Mouse (Mus musculus) induced T-regulatory cell, adult 2 months (primary cell): Measurements from ENCODE around the gene Prkce.

Source experiments
- DNase-seq: peaks from one replicate; pipeline ENCODE4 v3.0.0-alpha.2; 2012; ENCODE audit warnings: low read depth

Prkce gene

GRCm38 (mm10) chr17:86370106-86370742, 202.6 kb downstream of the Prkce start:
- no peak for DNase-seq

- no peak for DNase-seq
Observed at GRCm38 (mm10) chr17:86371101-86371561, 203.5 kb downstream of the Prkce start.

GRCm38 (mm10) chr17:86376389-86376788, 208.8 kb downstream of the Prkce start:
- no peak for DNase-seq

DNA sequence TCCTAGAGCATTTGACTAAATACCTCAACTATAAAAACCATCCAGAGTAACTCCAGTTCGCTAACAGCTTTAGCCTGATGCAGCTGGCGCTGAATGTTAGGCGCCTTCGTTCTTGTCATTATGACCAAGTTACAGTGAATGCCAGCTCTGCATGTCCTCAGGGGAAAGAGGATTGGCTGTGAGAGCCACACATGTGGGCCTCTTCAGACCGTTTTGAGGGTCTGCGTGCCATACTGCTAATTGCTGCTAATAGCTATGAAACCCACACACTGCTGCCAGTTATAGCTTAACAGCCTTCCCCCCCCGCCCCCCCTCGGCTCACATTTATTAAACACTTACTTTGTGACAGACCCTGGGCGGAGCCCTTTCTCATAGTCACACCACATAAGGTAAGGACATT, 210.3 kb downstream of the Prkce start:
- DNase-seq, result no peak

- no peak for DNase-seq
Observed at GRCm38 (mm10) chr17:86378611-86379010, 211.0 kb downstream of the Prkce start.

- no peak for DNase-seq
Observed at GRCm38 (mm10) chr17:86379405-86380137, 212.0 kb downstream of the Prkce start.

GRCm38 (mm10) chr17:86381464-86381863, 213.9 kb downstream of the Prkce start:
- DNase-seq, result no peak

DNA sequence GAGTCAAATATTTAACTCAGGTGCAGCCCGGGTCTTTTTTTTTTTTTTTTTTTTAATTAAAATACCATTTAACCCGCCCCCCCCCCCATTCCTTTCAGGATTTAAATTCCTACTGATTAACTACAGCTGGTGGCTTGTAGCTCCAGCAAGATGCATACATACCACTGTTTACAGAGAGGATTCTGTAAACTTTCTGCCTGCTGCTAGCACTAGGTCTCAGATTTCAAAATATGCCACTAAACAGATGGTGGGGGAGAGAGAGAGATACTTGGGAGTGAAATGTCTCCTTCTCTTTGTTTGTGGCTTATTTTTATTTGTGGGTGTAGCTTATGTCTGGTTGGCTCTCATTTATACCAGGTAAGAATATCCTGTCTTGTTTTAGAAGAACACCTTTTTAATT, 215.3 kb downstream of the Prkce start:
- no peak for DNase-seq

DNA sequence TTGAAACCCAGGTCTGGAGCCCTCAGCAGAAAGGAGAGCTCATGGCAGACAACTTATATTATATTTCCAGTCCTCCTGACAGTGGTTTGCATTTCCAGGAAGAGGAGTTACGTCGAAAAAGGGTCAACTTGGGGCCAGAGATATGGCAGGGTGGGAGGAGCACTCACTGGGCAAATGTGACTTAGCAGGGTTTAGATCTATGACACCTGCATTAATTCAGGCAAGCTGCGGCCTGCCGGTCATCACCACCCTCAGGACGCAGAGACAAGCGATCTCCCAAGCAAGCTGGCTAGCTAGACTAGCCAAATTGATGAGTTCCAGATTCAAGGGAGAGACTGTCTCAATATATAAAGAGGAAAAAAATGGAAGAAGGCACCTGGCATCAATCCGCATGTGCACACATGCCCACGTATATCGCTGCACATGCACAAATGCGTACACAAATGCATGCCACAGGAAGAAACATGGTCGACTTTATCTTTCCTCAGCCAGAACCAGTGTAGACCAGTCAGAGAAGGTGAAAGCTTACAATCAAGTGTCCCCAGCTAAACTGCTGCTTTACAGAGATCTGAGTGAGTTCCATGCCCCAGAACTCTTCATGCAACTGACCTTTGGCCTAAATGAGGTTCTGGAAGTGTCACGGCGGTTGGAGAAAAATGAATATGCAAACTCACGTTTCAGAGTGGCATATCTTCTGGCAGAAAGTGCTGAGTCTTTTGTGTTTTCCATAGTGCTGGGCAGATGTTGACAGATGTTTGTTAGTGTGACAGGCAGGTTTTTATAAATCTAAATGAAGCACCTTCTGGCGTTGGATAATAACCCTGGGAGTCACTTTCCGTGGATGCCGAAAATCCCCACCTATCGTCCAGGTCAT, 216.4 kb downstream of the Prkce start:
- DNase-seq, result no peak

DNA sequence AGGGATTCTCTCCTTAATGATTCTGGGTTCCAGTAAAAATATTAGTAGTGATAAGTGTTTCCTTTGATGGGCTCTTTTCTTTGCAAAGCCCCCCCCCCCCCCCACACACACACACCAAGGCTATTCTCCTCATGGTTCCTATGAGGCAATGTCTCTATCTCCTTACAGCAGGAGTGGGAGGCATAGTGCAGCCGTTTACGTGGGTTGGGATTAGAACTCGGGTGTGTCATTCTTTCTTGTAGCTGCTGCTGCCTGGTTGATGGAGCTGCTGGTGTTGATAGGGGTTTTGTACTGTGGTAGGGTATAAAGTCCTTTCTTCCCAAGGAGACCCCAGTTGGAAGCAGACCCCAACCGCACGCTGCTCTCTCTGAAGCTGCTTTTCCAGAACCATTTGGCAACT, 224.9 kb downstream of the Prkce start:
- no peak for DNase-seq

- no peak for DNase-seq
Observed at GRCm38 (mm10) chr17:86393191-86393590, 225.6 kb downstream of the Prkce start.

DNA sequence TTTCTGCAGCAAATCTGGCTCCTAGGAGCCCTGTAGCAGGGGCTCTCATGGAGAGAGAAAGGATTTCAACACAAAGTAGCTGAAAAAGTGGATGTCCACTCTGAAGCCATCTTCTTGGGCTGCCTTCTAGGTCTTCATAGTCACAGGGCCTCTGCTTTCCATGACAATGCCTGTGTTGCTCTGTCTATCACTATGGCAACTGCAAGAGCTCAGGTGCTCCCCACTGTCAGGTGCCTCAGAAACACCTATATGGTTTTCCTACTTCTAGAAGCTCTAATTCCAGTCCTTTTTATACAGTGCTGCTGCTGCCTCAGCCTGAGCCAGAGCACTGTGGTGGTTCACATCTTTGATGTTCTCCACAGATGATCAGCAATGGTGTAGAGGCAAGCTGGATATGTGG, 229.5 kb downstream of the Prkce start:
- no peak for DNase-seq

GRCm38 (mm10) chr17:86397647-86398046, 230.1 kb downstream of the Prkce start:
- no peak for DNase-seq

GRCm38 (mm10) chr17:86398226-86398625, 230.6 kb downstream of the Prkce start:
- DNase-seq, result no peak

DNA sequence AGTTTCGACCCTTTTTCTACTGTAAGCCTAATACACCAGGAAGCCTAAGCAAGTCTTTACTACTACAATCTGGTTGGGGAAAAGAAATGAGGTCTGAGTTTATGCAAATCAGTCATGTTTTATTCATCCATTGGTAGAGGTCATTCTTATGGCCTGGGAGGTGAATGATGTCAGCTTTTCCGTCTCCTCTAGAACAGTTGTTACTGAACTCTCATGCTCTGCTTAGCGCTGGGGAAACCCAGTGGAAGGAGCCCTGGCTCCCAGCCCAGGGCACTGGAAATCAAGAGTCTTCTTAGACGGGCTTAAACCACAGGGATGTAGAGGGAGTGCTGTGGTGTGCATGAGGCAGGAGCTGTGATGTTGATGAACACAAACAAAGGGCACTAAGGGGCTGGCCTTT, 232.4 kb downstream of the Prkce start:
- no peak for DNase-seq

DNA sequence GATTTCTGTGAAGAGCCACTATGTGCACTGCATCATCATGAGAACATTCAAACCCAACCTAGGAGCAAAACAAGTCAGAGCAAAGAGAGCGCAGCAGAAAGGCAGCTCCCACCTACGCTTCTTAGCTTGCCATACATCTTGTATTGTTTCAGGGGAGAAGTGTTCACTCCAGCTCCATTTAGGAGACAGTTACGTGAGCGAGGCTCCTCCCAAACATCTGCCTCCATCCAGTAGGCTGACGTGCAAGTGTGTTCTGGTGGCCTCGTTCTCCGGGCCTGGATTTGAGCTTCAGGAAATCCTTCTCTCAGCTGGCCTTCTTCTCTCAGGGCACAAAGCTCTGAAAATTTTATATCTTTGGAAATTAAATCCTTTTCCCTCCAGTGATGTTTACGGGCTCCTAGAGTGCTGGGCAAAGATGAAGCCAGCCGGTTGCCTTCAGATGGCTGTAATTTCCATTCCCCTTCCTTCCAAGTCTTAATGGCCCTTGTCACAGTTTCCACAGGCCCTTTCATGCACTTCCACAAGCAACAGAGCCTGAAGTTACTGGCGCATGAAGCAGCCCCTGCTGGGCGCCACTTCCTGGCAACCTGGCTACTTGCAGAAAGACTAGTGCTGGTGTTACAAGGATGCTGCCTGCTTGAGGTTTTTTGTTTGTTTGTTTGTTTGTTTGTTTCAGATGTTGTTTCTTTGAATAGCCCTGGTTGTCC, 237.4 kb downstream of the Prkce start:
- no peak for DNase-seq

DNA sequence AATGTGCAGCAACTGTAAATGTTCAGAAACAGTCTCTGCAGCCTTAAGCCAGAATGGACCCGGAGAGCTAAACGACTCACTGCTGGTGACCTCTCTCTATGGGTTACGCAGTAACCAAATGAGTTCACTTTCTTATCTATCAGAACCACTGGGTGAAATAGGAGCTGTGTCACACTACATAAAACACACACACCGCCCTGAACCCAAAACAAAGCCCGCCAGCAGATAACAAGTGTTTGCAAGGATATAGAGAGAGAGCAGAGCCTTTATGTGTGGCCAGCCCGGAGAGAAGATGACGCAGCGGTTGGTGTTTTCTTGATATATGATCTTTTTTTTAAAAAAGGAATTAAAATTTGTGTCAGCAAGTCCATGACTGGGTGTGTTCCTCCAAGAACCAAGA, 238.1 kb downstream of the Prkce start:
- DNase-seq, result no peak

DNA sequence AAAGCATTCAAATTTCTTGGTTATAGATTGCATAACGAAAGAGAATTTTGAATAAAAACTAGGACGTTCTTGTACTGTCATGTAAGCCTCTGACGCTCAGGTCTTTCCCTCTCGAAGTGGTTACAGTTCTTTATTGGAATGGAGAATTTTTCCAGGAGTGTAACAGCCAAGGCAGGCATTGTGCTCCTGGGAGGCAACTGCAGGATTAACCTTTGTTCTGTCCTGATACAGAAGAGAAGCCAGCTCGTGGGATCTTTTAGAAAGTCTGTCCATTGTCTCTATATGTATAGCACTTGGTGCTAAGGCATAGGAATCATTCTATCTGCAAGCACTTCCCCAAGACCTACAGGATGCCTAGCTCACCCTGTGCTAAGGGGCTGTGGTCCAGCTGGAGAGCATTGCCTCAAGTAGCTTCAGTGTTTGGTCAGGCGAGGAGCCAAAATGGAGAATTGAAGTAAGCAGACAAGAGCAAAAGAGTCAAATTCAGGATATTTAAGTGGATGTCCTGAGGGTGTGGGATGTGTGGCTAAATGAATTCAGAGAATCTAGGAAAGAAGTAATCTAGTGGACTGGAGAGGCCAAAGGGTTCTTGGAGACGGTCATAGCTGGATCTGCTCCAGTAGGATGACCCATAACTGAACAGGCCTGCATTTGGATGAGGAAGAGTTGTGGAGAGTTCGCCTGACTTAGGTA, 240.5 kb downstream of the Prkce start:
- DNase-seq, result no peak

- no peak for DNase-seq
Observed at GRCm38 (mm10) chr17:86408614-86409006, 241.0 kb downstream of the Prkce start.

- DNase-seq, result no peak
Observed at GRCm38 (mm10) chr17:86409485-86409884, 241.9 kb downstream of the Prkce start.

DNA sequence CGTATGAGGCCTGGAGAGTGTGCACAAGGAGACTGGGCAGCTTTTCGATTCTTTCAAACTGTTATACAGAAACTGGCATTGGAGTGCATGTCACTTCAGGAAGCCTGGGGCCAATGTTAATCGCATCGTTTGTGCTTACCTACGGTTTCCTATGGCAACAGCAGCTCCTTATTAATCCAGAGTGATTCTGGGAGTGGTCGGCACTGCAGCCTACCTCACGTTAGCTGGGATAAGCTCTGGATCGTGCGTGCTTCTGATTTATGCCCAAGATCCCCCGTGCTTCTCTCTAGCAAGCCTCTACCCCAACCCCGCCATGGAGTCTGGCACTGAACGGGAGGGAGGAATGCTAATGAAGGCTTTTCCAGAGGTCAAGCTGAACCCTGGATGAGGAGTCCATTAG, 242.9 kb downstream of the Prkce start:
- no peak for DNase-seq

- no peak for DNase-seq
Observed at GRCm38 (mm10) chr17:86412141-86412540, 244.6 kb downstream of the Prkce start.
